Mouse (Mus musculus) subcutaneous adipose tissue, adult 2 months (tissue): ENCODE data around the gene Phospho2. TPM values are rescaled to one million over a fixed set of nuclear protein-coding genes. Genes with fewer than 3 reads are reported as not detected.

Experiments used
- polyA plus RNA-seq: library from polyadenylated mRNA; depleted of rRNA; stranded (reverse); fragments of >200 nt; gene quantifications from 2 replicates; pipeline ENCODE4 v1.2.3, GENCODE M21; 2012; ENCODE audit warnings: low replicate concordance; rRNA removed

Phospho2 gene
- polyA plus RNA-seq = 26.9 and 38.1 TPM in 2 replicates

GRCm38 (mm10) chr2:69789429-69790069 is at the start of gene Phospho2, which contains the start of gene Ccdc173:
TSS of gene Phospho2 (plus strand) at chr2:69789623.
TSS of gene Ccdc173 (minus strand) at chr2:69789575.

DNA sequence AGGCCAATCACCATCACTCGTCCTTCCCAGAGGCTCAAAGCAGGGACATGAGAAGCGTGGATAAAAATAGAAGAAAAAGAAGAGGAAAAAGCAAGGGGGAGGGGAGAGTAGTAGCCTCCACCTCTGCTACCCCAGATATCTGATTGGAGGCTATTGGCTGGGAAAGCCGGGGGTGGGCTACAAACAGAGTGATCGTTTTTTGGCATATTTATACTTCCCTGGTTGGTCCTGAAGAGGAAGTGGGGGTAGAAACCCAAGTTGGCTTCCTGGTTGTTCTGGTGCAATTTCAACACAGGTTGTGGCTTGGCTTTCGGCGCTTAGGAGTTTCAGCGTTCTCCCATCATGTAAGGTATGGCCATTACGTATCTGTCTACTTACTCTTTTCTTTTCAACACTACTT is 32.3 kb downstream of the Phospho2 start, which contains the start of gene Klhl23:
TSS of gene Klhl23 (plus strand) at position 234 of the 400 bp plus-strand sequence.

Other genes with a start within 250 kb of the Phospho2 start
- 0.20 and 7.1 TPM in 2 replicates for gene Lrp2, start 203.6 kb upstream of the Phospho2 start, polyA plus RNA-seq
- gene Bbs5, start 142.5 kb upstream of the Phospho2 start, polyA plus RNA-seq = 2.3 and 4.2 TPM in 2 replicates
- gene Klhl41, start 119.5 kb upstream of the Phospho2 start, polyA plus RNA-seq = 0.04 TPM in 1 of 2 replicates, not detected in the other
- 5.7 and 6.1 TPM in 2 replicates for gene Fastkd1, start 76.1 kb upstream of the Phospho2 start, polyA plus RNA-seq
- 2.3 and 3.6 TPM in 2 replicates for gene Ppig, start 67.1 kb upstream of the Phospho2 start, polyA plus RNA-seq
- gene Ccdc173, start within 50 bp of the Phospho2 start, polyA plus RNA-seq = 0.44 and 0.62 TPM in 2 replicates
- 1.9 and 16.8 TPM in 2 replicates for gene Klhl23, start 32.3 kb downstream of the Phospho2 start, polyA plus RNA-seq
- gene Ssb, start 71.9 kb downstream of the Phospho2 start, polyA plus RNA-seq = 4.6 and 5.2 TPM in 2 replicates
- 3.6 and 4.9 TPM in 2 replicates for gene Mettl5, start 96.0 kb downstream of the Phospho2 start, polyA plus RNA-seq
- 19.6 and 20.6 TPM in 2 replicates for gene Ubr3, start 107.6 kb downstream of the Phospho2 start, polyA plus RNA-seq
- gene Myo3b, start 249.5 kb downstream of the Phospho2 start, polyA plus RNA-seq = 0.03 and 3.1 TPM in 2 replicates